Mouse (Mus musculus) urinary bladder, postnatal 25 days (tissue): ENCODE measurements around the gene Zfp759.
A peak's percentile ranks its signal among the peaks of the same experiment; 100 is the strongest.
"Not testable (repeated sequence)": the region's sequence is repeated elsewhere in the genome, so short reads cannot be mapped to it uniquely, and the experiment has no call there.

Experiments used
- DNase-seq: peaks from one replicate; pipeline ENCODE4 v3.0.0; 2022; ENCODE audit warnings: low spot score

Zfp759 gene

GRCm38 (mm10) chr13:67121360-67121759 is at the start of gene Zfp759:
Zfp759 (plus strand) TSS chr13:67121660.
- not testable (repeated sequence) for DNase-seq

- DNase-seq = no peak
Observed at GRCm38 (mm10) chr13:67072786-67073185, 48.7 kb upstream of the Zfp759 start.

- DNase-seq = no peak
Observed at GRCm38 (mm10) chr13:67077244-67077643, 44.2 kb upstream of the Zfp759 start.

DNA sequence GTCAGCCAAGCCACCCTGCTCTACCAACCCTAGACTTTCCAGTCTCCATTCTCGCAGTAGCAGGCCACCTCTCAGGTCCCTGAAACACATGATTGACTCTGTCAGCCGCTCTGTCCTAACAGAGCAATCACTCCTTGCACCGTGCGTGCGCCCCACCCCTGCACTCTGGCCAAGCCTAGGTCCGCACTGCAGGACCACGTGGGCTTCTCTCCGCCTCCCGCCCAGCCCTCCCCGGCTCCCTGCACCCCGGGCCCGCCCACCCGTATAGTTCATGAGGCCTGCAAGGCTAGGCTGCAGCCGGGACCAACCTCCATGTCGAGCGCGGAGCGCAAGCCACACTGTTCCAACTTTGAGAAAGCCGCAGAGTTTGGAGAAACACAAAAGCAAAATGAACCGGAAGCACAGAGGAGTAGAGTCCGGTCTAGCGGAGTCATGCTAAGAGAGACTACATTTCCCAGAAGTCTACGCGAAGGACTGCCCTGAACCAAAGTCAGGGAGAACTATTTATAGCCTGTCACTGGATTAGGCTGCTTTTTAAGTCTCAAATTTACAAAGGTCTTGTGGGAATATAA is 40.2 kb upstream of the Zfp759 start:
- peak; percentile 61 for DNase-seq

DNA sequence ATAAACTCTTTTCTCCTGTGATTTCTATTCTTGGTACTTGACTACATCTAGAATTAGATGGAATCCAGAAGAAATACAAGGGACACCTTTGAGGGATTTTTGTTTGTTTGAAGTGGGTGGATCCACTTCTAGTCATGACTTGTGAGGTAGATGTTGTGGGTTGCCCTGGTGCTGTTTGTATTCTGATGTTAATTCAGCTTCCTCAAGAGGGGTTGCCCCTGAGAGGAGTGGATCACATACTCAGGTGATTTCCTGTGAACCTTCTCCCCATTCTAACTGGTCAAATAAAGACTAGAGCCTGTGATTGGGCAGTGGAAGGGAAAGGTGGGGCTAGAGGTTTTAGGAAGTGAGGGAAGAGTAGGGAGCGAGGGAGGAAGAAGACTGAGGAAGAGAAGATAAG is 39.5 kb upstream of the Zfp759 start:
- DNase-seq = no peak

DNA sequence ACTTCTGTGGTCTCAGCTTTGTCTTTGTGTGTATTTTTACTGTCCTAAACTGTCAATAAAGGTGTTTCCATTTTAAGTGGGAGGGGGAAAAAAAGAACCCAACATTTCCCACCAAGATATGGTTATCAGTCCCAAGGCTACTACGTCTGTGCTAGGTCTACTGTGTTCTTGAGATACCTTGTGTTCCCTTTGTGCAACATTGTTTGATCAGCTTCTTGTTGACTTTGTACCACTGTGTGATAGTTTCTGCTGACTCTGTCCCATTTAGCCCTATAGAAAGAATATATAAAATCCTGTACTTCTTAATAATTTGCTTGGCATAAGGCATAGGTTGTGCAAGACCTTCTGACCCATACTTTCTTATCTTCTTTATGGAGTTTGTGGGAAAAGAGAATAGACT is 31.3 kb upstream of the Zfp759 start:
- no peak for DNase-seq

GRCm38 (mm10) chr13:67097876-67098275 is 23.6 kb upstream of the Zfp759 start, which contains the start of gene Zfp708:
Zfp708 (minus strand) TSS chr13:67097976.
- no peak for DNase-seq

- no peak for DNase-seq
Observed at GRCm38 (mm10) chr13:67107681-67108080, 13.8 kb upstream of the Zfp759 start.

- DNase-seq = peak; percentile 83
Observed at GRCm38 (mm10) chr13:67108194-67108820, 13.2 kb upstream of the Zfp759 start, which contains the start of gene Gm28557. Gm28557 (minus strand) TSS chr13:67108604.

DNA sequence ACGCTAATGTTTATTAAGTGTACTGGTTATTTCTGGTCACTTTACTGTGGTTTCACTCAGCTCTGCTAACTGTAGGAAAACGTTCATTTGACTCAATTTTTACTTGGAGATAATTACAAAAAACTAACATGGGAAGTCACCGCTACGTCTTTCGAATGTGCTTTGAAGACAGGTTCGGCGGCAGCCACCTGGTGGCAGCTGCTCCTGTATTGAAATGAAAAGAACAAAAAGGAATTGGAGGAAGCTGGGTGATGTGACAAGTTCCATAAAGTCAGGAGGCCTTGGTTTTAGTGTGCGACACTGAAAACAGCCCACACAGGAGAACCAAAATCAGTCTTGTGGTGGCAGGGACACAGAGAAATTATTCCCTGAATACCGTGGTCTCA is 12.6 kb upstream of the Zfp759 start:
- DNase-seq = no peak

DNA sequence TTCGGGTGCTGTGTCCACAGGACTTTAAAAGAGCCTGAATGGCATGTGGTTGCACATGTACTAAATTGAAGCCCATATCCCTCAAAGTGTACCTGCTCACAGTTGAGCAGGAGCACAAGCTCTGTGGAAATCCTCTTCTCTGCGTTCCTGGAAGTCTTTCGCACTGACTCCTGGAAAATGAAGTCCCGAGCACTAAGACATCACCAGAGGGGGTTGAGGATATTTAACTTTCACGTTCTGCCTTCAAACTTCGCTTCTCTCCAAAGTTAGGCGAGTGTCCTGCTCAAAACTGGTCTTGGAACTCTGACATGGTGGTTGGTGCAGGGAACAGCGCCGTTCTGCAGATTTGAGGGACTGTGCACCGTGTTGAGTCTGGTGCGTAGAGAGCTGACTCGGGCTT is 9.4 kb upstream of the Zfp759 start:
- DNase-seq = no peak

GRCm38 (mm10) chr13:67113287-67113686 is 8.2 kb upstream of the Zfp759 start:
- no peak for DNase-seq

GRCm38 (mm10) chr13:67116163-67116562 is 5.3 kb upstream of the Zfp759 start, which contains the start of gene Rslcan18:
Rslcan18 (minus strand) TSS chr13:67116263.
- DNase-seq = not testable (repeated sequence)

- no peak for DNase-seq
Observed at GRCm38 (mm10) chr13:67124460-67124859, 3.0 kb downstream of the Zfp759 start.

- not testable (repeated sequence) for DNase-seq
Observed at GRCm38 (mm10) chr13:67127507-67127906, 6.0 kb downstream of the Zfp759 start.

- peak; percentile 62 for DNase-seq
Observed at GRCm38 (mm10) chr13:67128038-67128721, 6.7 kb downstream of the Zfp759 start.

DNA sequence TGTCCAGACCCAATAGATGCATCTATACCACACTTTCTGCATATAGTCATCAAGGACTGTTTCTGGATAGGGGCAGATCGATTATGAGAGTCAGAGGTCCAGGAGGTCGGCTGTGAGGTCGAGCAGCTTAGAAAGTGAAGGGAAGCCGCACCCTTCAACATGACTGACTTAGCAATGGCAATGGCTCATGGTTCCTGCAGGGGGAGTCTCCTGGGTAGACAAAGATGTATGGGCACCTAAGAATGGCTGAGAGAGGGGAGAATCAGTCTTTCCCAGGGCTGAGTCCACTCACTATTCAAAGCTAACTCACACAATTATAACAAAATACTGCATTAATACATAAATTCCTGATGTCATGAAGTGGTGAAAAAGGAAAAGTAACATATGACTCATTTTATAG is 44.7 kb downstream of the Zfp759 start:
- DNase-seq = not testable (repeated sequence)

DNA sequence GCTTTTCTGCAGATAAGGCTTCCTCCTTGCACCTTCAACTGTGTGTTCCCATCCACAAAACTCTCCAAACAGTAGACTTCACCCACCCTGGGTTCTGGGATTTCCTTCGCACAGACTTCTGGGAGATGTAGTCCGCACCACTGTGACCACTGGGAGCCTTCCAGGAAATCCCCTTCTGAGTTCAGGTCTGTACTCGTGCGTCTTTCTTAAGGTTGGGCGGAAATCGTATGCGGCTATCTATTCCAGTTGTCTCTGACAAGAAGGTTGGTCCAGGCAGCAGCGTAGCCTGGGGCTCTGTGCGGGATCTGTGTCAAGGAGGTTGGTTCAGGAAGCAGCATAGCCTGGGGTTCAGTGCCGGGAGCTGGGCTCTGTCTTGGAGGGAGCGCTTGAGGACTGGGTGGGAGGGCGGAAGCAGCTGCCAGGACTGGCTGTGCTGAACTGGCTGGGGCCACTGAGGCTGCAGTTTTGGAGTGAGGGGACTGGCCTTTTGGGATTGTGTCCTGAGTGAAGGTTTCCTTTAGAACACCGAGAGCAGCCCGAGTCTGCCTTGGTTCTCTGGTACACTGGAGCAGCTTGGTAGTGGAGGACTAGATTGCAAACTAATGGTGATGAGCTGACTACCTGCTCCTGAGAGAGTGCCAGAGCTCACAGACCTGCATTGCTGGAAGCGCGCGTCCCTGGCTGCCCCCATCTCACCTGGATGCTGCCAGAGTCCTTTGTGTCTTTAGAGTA is 51.7 kb downstream of the Zfp759 start, which contains the start of gene Rsl1:
TSS of gene Rsl1 (plus strand) at position 192 of the 732 bp plus-strand sequence.
- peak; percentile 56 for DNase-seq

- no peak for DNase-seq
Observed at GRCm38 (mm10) chr13:67173723-67174055, 52.2 kb downstream of the Zfp759 start.
